In the genomic region with DNA sequence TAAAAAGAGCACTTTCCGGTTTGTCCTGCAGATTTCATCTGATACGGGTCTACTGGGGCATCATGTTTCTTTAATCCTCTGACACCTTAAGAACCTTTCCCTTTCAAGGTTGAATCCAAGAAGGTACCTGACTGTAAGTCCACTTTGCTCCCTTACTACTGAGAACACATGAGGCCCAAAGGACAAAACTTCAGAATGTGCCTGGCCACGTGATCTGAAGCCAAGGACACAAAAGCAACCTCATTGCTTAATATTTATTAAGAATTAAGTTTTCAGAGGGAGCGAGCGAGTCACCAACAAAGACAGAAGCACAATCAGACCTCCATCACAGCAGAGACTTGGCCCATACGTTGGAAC, we compare ENCODE assay signal across 20 mouse cellular contexts. TPM values are rescaled to one million over a fixed set of nuclear protein-coding genes. Genes with fewer than 3 reads are reported as not detected.
DNase-seq lines count a peak whose midpoint lies in the region; ATAC-seq and TF ChIP-seq lines count a peak whose summit lies in the region.
"Had no signal": no experiment of that assay in that cellular context is flagged by ENCODE, and none has a peak within 500 bp of the region (broad histone marks: within the 10 kb centered on the region; RNA-seq: fewer than 3 reads in every experiment).

No protein-coding gene starts in this region.

- 63% methylated on average over 6 of the region's 6 CpGs for WGBS in kidney, adult 2 months
- WGBS in embryonic facial prominence, embryonic 10.5 days, result 75% methylated on average over 6 of the region's 6 CpGs
- WGBS in intestine, embryonic 15.5 days, result 68% methylated on average over 6 of the region's 6 CpGs
- WGBS in limb, embryonic 14.5 days, result 54% methylated on average over 6 of the region's 6 CpGs

- H3K36me3 ChIP-seq in kidney, adult 2 months (ENCODE audit: control insufficient read depth, insufficient read depth, low read length), result no peaks in the 10 kb centered on the region
- H3K36me3 ChIP-seq in embryonic facial prominence, embryonic 10.5 days (replicated peaks), result no peaks in the 10 kb centered on the region
- no peaks in the 10 kb centered on the region for H3K36me3 ChIP-seq in intestine, embryonic 15.5 days
- H3K36me3 ChIP-seq in limb, embryonic 14.5 days (ENCODE audit: control insufficient read depth, insufficient read depth, low read length), result no peaks in the 10 kb centered on the region
- H3K36me3 ChIP-seq: heart, embryonic 13.5 days; neural tube, embryonic 13.5 days had no signal

- H3K9me3 ChIP-seq in embryonic facial prominence, embryonic 10.5 days, result 0 out of 2 replicates have a peak, but pooled peaks cover 2% of the 10 kb centered on the region
- no peaks in the 10 kb centered on the region for H3K9me3 ChIP-seq in intestine, embryonic 15.5 days
- H3K9me3 ChIP-seq in limb, embryonic 14.5 days (ENCODE audit: control insufficient read depth, low read length), result no peaks in the 10 kb centered on the region
- H3K9me3 ChIP-seq: heart, embryonic 13.5 days; neural tube, embryonic 13.5 days had no signal

- TF ChIP-seq CTCF in kidney, adult 2 months (conservative IDR thresholded peaks at IDR 0.05; ENCODE audit: insufficient read depth, insufficient read length, low read depth, low read length), result no peak

- no peak overlapping the region for H3K27ac ChIP-seq in kidney, adult 2 months (ENCODE audit: insufficient read depth, low read depth, low read length)
- H3K27ac ChIP-seq in embryonic facial prominence, embryonic 10.5 days (replicated peaks), result 0 out of 2 replicates have a peak overlapping the region, but pooled peaks have one; percentile 24
- no peak overlapping the region for H3K27ac ChIP-seq in intestine, embryonic 15.5 days
- peak overlapping the region; percentile 33 for H3K27ac ChIP-seq in limb, embryonic 14.5 days (replicated peaks; ENCODE audit: low read depth, low read length)
- H3K27ac ChIP-seq: heart, embryonic 13.5 days; neural tube, embryonic 13.5 days had no signal

- H3K4me2 ChIP-seq in intestine, embryonic 15.5 days (replicated peaks), result no peak overlapping the region
- no peak overlapping the region for H3K4me2 ChIP-seq in limb, embryonic 14.5 days (replicated peaks; ENCODE audit: low read depth, low read length, severe bottlenecking)
- H3K4me2 ChIP-seq: heart, embryonic 13.5 days; neural tube, embryonic 13.5 days had no signal

- no peaks in the 10 kb centered on the region for H3K27me3 ChIP-seq in kidney, adult 2 months (replicated peaks; ENCODE audit: control insufficient read depth, insufficient read depth, low read length)
- H3K27me3 ChIP-seq in embryonic facial prominence, embryonic 10.5 days (replicated peaks; ENCODE audit: low read depth, poor library complexity, severe bottlenecking), result no peaks in the 10 kb centered on the region
- no peaks in the 10 kb centered on the region for H3K27me3 ChIP-seq in intestine, embryonic 15.5 days (replicated peaks)
- H3K27me3 ChIP-seq in limb, embryonic 14.5 days (ENCODE audit: control insufficient read depth, insufficient read depth, low read length), result no peaks in the 10 kb centered on the region
- H3K27me3 ChIP-seq: CH12.LX; heart, embryonic 13.5 days; neural tube, embryonic 13.5 days had no signal

- peaks cover 2% of the 10 kb centered on the region; the same call in 1 of the 2 replicates for H3K4me1 ChIP-seq in kidney, adult 2 months (ENCODE audit: control insufficient read depth, insufficient read depth, low read length)
- H3K4me1 ChIP-seq in embryonic facial prominence, embryonic 10.5 days, result peaks cover 22% of the 10 kb centered on the region
- H3K4me1 ChIP-seq in intestine, embryonic 15.5 days (replicated peaks), result no peaks in the 10 kb centered on the region
- peaks cover 17% of the 10 kb centered on the region for H3K4me1 ChIP-seq in limb, embryonic 14.5 days (ENCODE audit: control insufficient read depth, insufficient read depth, low read length)
- H3K4me1 ChIP-seq: neural tube, embryonic 13.5 days had no signal

- H3K9ac ChIP-seq in intestine, embryonic 15.5 days, result no peak overlapping the region
- no peak overlapping the region for H3K9ac ChIP-seq in limb, embryonic 14.5 days (ENCODE audit: low read depth, low read length, severe bottlenecking)
- H3K9ac ChIP-seq: heart, embryonic 13.5 days; liver, postnatal 0 days; neural tube, embryonic 13.5 days had no signal

- H3K4me3 ChIP-seq in kidney, adult 2 months (ENCODE audit: insufficient read depth, low read depth, low read length), result no peak overlapping the region
- H3K4me3 ChIP-seq in embryonic facial prominence, embryonic 10.5 days, result no peak overlapping the region
- no peak overlapping the region for H3K4me3 ChIP-seq in intestine, embryonic 15.5 days (replicated peaks)
- no peak overlapping the region for H3K4me3 ChIP-seq in limb, embryonic 14.5 days (replicated peaks; ENCODE audit: low read length)
- H3K4me3 ChIP-seq: heart, embryonic 13.5 days; megakaryocyte, embryonic 14.5 days; neural tube, embryonic 13.5 days had no signal

- peak; percentile 50 for DNase-seq in kidney, adult 2 months
- DNase-seq in kidney, adult 11 months, result no peak
- no peak for DNase-seq in embryonic facial prominence, embryonic 10.5 days (ENCODE audit: low spot score)
- no peak for DNase-seq in limb, embryonic 14.5 days (ENCODE audit: low spot score)
- DNase-seq in testis, postnatal 10 days (ENCODE audit: low spot score), result no peak
- no peak for DNase-seq in gastrocnemius, adult 8-10 months (ENCODE audit: low spot score in 2 of 2)
- DNase-seq in testis, postnatal 14 days (ENCODE audit: low spot score), result no peak
- DNase-seq: cerebellum, adult 8-10 months; heart, postnatal 36 days; liver, postnatal 0 days; midbrain, embryonic 14.5 days; right cerebral cortex, adult 18-20 months; thymus, adult 2 months had no signal

- ATAC-seq in intestine, embryonic 15.5 days, result peak; percentile 51; the same call in 1 of the 2 replicates
- ATAC-seq in limb, embryonic 14.5 days (ENCODE audit: low FRiP score, low read depth), result no peak
- ATAC-seq: forebrain, embryonic 16.5 days; hindbrain, embryonic 16.5 days; liver, postnatal 0 days had no signal

- no peak for TF ChIP-seq POLR2A in kidney, adult 2 months (IDR thresholded peaks at IDR 0.05; ENCODE audit: low read depth, low read length)
- no peak for TF ChIP-seq POLR2A in limb, embryonic 14.5 days (IDR thresholded peaks at IDR 0.05; ENCODE audit: borderline replicate concordance, extremely low read depth, insufficient read depth, insufficient read length)

RNA-seq across cellular contexts. Expression of a gene that starts 40.0 kb away (rescaled TPM):
- 3.3 and 4.1 TPM in 2 replicates for polyA plus RNA-seq in kidney, adult 2 months (2012; rRNA removed)
- polyA plus RNA-seq in embryonic facial prominence, embryonic 10.5 days (2016; fragmentation: Nextera tagmentation; extraction: Ambion mirVana), result 8.5 and 9.1 TPM in 2 replicates
- polyA plus RNA-seq in intestine, embryonic 15.5 days (2015; fragmentation: Nextera tagmentation; extraction: Ambion mirVana), result 9.6 and 10.4 TPM in 2 replicates
- 8.6 and 10.6 TPM in 2 replicates for polyA plus RNA-seq in limb, embryonic 14.5 days (2012; rRNA removed)
- 11.8 and 13.4 TPM in 2 replicates for polyA plus RNA-seq in limb, embryonic 14.5 days (2014; fragmentation: Nextera tagmentation; extraction: Ambion mirVana)
- 10 to 100 TPM; 15.7 to 22.0 (median 19.0) TPM for total RNA-seq in gastrocnemius, adult 8-10 months (2022)

Comparison
In these comparisons a context has a peak if more than half of its experiments do, and no peak if none do; other contexts are left out.
1. H3K27ac ChIP-seq: peak in embryonic facial prominence, embryonic 10.5 days (single experiment) and limb, embryonic 14.5 days (single experiment); none in kidney, adult 2 months (single experiment) and intestine, embryonic 15.5 days (single experiment).